Mouse (Mus musculus): ENCODE results near the gene Slc9a1. TPM values are rescaled to one million over a fixed set of nuclear protein-coding genes. Genes with fewer than 3 reads are reported as not detected.

Gene Slc9a1
- polyA plus RNA-seq, 1 experiment from 2014 or later: 7.9 TPM

DNA sequence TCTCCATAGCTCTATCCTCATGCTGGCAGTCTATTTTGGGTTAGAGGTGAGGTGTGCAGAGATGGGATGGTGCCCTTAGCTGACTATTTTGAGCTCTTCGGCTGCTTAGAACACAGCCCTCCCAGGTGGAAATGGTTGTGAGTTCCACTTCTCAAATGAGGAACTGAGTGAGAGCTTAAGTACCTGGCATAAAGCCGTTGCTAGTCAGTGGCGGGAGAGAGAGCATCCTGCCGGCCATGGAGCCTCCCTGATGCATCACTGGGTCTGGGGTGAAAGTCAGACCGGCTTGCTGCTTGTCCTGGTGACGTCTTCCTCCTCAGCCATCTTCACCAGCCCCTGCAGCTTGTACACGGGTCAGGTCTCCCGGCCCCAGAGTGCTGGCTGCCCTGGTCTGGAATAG, 28.5 kb downstream of the Slc9a1 start:
- no peaks in the 10 kb centered on the region for H3K9me3 ChIP-seq
- no peak overlapping the region for H3K4me3 ChIP-seq
- no peak for DNase-seq (ENCODE audit: extremely low spot score, low spot score)
- H3K36me3 ChIP-seq (replicated peaks): 0 out of 2 replicates have a peak, but pooled peaks cover 2% of the 10 kb centered on the region
- no peaks in the 10 kb centered on the region for H3K27me3 ChIP-seq (ENCODE audit: poor library complexity, severe bottlenecking)
- WGBS: 86% methylated on average over 8 of the region's 8 CpGs
- H3K27ac ChIP-seq: peak overlapping the region; percentile 60; the same call in 1 of the 2 replicates
- H3K4me1 ChIP-seq: peaks cover 61% of the 10 kb centered on the region

DNA sequence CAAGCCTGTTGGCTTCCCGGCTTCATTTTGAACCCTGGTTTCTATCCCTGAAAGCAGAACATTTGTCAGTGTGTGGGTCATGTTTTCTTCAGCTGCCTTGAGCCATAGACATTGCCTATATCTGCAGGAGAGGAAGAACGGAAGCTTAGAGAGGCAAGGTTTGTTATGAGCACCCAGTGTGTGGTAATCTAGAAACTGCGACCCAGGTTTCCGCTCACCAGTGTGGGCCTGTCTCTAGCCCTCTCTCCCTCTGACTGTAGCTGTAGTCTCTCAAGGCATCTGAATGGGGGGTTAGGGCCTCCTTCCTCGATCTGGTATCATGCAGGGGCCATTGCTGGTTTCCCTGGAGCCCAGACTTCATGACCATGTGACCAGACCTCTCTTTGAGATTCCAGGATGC, 29.1 kb downstream of the Slc9a1 start:
- H3K36me3 ChIP-seq (replicated peaks): 0 out of 2 replicates have a peak, but pooled peaks cover 2% of the 10 kb centered on the region
- H3K27ac ChIP-seq: no peak overlapping the region
- no peaks in the 10 kb centered on the region for H3K27me3 ChIP-seq (ENCODE audit: poor library complexity, severe bottlenecking)
- 92% methylated on average over 5 of the region's 5 CpGs for WGBS
- no peak overlapping the region for H3K4me3 ChIP-seq
- no peaks in the 10 kb centered on the region for H3K9me3 ChIP-seq
- peaks cover 61% of the 10 kb centered on the region for H3K4me1 ChIP-seq
- DNase-seq (ENCODE audit: extremely low spot score, low spot score): no peak

DNA sequence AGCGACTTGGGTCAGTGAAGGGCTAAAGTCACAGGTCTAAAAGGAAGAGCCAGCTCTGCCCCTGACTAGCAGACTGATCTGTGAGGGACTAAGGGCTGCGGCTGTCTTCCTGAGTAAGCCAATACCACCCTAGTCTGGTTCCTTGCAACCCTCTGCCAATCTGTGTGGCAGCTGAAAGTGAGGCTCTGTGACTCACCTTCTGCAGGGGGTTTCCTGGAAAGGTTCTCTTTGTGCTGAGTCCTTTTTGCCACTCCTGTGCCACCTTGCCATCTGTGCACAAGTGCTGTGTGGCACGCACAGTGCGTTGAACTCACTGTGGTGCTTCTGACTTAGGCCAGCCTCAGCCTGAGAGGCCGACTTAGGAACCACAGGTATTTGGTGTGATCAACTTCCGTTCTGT, 30.0 kb downstream of the Slc9a1 start:
- H3K27ac ChIP-seq: no peak overlapping the region
- 0 out of 2 replicates have a peak, but pooled peaks cover 2% of the 10 kb centered on the region for H3K36me3 ChIP-seq (replicated peaks)
- DNase-seq (ENCODE audit: extremely low spot score, low spot score): no peak
- WGBS: 93% methylated on average over 6 of the region's 6 CpGs
- no peak overlapping the region for H3K4me3 ChIP-seq
- no peaks in the 10 kb centered on the region for H3K9me3 ChIP-seq
- no peaks in the 10 kb centered on the region for H3K27me3 ChIP-seq (ENCODE audit: poor library complexity, severe bottlenecking)
- H3K4me1 ChIP-seq: peaks cover 56% of the 10 kb centered on the region

DNA sequence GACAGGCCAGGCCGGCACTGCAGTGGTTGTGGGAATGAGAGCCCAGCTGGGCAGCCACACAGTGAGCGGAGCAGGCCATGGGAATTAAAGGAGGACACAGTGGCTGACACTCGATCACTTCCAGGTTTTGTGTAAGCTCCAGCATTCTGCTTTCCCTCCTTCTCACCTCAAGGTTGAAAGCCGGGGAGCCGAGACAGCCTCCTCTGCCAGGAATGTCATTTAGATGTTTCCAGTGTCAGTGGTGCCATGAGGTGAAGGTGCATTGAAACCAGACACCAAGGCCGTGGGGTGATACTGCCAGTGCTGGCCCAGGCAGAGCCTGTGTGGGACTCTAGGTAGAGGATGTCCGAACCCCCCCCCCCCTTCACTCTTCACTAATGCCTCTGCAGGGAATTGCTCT, 30.6 kb downstream of the Slc9a1 start:
- Histone ChIP-seq H3K4me1 (peaks cover 50% of the 10 kb centered on the region), H3K27ac (no peak overlapping the region), H3K9me3 (no peaks in the 10 kb centered on the region), H3K36me3 (replicated peaks) (0 out of 2 replicates have a peak, but pooled peaks cover 2% of the 10 kb centered on the region), H3K27me3 (ENCODE audit: poor library complexity, severe bottlenecking) (no peaks in the 10 kb centered on the region), H3K4me3 (no peak overlapping the region)
- DNase-seq (ENCODE audit: extremely low spot score, low spot score): no peak
- 68% methylated on average over 7 of the region's 7 CpGs for WGBS

DNA sequence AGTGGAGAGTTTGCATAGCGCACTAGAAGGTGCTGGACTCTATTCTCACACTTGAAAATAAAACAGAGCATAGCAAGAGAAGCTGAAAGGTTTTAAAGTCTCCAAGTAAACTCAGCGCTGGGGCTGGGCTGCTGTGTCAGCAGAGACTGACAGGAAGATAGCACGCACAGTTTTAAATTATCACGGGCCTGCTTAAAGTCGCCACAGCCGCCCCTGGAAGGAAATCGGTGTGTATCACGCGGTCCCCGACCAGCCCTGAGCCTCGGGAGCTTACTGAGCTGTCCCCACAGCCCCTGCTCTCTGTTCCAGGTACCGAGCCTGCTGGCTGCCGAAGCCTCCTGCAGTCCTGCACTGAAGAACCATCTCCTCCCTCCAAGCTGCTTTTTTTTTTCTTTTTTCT, 32.5 kb downstream of the Slc9a1 start:
- Histone ChIP-seq H3K36me3 (replicated peaks) (0 out of 2 replicates have a peak, but pooled peaks cover 2% of the 10 kb centered on the region), H3K4me1 (peaks cover 44% of the 10 kb centered on the region), H3K27me3 (ENCODE audit: poor library complexity, severe bottlenecking) (no peaks in the 10 kb centered on the region), H3K9me3 (no peaks in the 10 kb centered on the region), H3K4me3 (no peak overlapping the region), H3K27ac (no peak overlapping the region)
- no peak for DNase-seq (ENCODE audit: extremely low spot score, low spot score)
- 77% methylated on average over 13 of the region's 13 CpGs for WGBS

DNA sequence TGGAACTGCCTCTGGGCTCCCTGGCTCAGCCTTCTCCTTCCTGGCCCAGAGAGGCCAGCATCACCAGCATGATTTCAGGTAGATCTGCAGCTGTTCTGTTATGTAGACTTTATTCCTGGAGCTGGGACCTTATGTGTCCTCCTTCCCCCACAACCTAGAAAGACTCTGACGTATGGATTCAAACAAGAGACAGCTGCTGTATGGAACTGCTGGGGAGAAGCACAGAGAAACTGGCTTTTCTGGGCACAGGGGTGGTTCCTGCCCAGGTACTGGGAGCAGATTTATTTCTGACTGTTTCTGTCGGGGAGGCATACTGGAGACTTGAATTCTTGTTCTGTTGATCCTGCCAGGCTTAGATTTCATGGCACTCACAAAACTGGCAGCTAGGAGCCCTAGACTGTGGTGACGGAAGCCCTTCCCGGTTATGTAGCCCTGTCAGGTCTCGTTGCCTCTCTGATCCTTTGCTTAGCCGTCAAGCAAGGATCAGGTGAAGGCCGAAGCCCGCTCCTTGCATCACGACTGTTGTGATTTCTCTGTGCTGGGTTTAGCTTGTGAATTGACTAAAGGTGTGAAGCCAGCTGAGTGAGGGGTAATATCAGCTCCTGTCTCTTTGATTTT, 34.2 kb downstream of the Slc9a1 start:
- no peak overlapping the region for H3K27ac ChIP-seq
- 93% methylated on average over 9 of the region's 9 CpGs for WGBS
- H3K27me3 ChIP-seq (ENCODE audit: poor library complexity, severe bottlenecking): no peaks in the 10 kb centered on the region
- no peak for DNase-seq (ENCODE audit: extremely low spot score, low spot score)
- peaks cover 39% of the 10 kb centered on the region for H3K4me1 ChIP-seq
- no peaks in the 10 kb centered on the region for H3K9me3 ChIP-seq
- no peak overlapping the region for H3K4me3 ChIP-seq
- 0 out of 2 replicates have a peak, but pooled peaks cover 2% of the 10 kb centered on the region for H3K36me3 ChIP-seq (replicated peaks)

DNA sequence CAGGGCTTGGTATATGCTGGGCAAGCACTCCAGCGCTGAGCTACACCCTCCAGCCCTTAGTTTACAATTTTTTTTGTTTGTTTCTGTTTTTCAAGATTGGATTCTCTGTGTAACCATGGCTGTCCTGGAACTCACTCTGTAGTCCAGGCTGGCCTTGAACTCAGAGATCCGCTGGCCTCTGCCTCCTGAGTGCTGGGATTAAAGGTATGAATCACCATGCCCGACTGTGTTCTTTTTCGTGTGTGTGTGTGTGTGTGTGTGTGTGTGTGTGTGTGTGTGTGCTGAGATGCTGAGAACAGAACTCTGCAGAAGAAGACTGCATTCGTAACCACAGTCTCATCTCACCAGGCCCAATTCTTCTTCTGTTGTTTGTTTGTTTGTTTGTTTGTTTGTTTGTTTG, 34.8 kb downstream of the Slc9a1 start:
- no peak overlapping the region for H3K4me3 ChIP-seq
- H3K27ac ChIP-seq: no peak overlapping the region
- 91% methylated on average over 5 of the region's 5 CpGs for WGBS
- H3K36me3 ChIP-seq (replicated peaks): 0 out of 2 replicates have a peak, but pooled peaks cover 1% of the 10 kb centered on the region
- no peaks in the 10 kb centered on the region for H3K9me3 ChIP-seq
- H3K27me3 ChIP-seq (ENCODE audit: poor library complexity, severe bottlenecking): no peaks in the 10 kb centered on the region
- no peak for DNase-seq (ENCODE audit: extremely low spot score, low spot score)
- H3K4me1 ChIP-seq: peaks cover 36% of the 10 kb centered on the region

DNA sequence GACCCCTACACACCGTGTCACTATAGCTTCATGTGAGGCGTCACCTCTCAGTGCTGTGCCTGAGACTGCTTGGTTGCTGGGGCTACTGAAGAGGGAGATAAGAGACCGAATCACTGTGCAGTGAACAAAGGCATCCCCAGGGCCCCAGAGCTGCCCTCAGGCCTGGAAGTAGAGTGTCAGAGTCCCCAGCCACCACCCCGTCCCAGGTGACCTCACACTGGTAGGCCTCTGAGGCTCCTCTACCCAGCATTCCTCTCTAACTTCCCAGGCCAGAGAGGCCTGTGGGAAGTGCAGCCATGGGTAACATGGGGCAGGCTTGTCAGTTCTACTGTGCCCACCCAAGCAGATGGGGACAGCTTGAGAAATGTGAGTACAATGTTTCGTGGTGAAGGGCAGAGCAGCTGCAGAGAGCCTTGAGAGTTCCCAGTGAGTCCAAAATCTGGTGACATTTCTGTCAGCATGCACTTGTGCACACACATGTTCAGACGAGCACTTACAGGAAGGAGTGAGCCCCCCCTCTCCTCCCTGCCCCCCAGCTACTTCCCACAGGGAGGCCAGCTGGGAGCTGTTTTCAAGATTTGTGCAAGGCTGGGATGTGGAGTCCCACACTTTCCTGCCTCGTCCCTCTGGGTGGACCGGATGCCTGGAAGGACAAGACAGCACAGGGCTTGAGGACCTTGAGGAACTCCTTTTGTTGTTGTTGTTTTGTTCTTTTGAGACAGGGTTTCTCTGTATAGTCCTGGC, 37.0 kb downstream of the Slc9a1 start:
- H3K27ac ChIP-seq: no peak overlapping the region
- H3K9me3 ChIP-seq: no peaks in the 10 kb centered on the region
- H3K4me1 ChIP-seq: peaks cover 23% of the 10 kb centered on the region
- no peaks in the 10 kb centered on the region for H3K27me3 ChIP-seq (ENCODE audit: poor library complexity, severe bottlenecking)
- WGBS: 74% methylated on average over 8 of the region's 8 CpGs
- peaks cover 3% of the 10 kb centered on the region for H3K36me3 ChIP-seq (replicated peaks)
- DNase-seq (ENCODE audit: extremely low spot score, low spot score): no peak
- H3K4me3 ChIP-seq: no peak overlapping the region

DNA sequence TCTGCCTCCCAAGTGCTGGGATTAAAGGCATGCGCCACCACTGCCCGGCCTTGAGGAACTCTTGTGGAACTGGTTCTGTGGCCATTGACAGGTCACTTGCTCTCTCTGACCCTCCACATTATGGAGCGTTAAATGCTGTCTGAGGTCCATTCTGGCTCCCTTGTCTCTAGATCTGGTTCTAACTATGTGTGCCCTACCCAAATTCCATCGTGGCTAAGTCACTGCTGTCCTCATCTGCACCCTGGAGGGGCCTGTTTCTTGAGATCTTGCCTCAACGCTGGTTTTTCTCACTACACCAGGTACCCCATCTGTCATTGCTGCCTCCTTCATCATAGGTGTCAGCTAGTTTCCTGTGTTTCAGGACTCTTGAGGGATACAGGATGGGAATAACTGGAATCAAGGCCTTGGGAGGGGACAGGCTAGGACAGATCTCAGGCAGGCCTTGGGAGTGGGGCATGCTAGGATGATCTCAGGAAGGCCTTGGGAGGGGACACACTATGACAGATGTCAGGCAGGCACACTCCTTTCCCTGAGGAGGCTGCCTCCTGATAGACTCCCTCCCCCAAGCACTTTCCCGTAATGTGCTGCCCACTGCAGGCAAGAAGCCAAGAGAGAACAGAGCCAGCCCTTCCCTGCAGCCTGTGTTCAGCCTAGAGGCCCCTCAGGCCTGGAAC, 37.7 kb downstream of the Slc9a1 start:
- no peak overlapping the region for H3K4me3 ChIP-seq
- H3K4me1 ChIP-seq: peaks cover 23% of the 10 kb centered on the region
- WGBS: 79% methylated on average over 6 of the region's 6 CpGs
- no peaks in the 10 kb centered on the region for H3K27me3 ChIP-seq (ENCODE audit: poor library complexity, severe bottlenecking)
- H3K36me3 ChIP-seq (replicated peaks): peaks cover 11% of the 10 kb centered on the region
- DNase-seq (ENCODE audit: extremely low spot score, low spot score): no peak
- peak overlapping the region; percentile 40; the same call in 1 of the 2 replicates for H3K27ac ChIP-seq
- no peaks in the 10 kb centered on the region for H3K9me3 ChIP-seq

DNA sequence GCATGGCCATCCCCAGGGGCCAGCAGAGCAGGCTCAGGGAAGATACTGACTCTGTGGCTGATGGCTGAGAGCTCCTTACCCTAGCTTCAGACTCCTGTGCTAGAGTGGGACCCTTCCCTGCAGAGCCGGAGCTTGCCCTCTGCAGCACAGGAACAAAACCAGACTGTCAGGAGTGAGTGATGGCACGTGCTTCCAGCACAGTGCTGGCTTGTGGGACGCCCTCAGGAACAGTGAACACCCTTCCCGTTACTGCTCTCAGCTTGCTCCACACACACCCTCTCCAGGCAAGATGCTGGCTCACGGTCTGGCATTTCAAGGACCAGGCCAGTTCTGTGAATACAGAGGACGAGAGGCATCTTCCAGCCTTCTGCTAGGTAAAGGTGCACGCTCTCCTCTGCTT, 38.5 kb downstream of the Slc9a1 start:
- Histone ChIP-seq H3K27me3 (ENCODE audit: poor library complexity, severe bottlenecking) (no peaks in the 10 kb centered on the region), H3K36me3 (replicated peaks) (peaks cover 19% of the 10 kb centered on the region), H3K27ac (peak overlapping the region; percentile 40; the same call in 1 of the 2 replicates), H3K4me1 (peaks cover 23% of the 10 kb centered on the region), H3K9me3 (no peaks in the 10 kb centered on the region), H3K4me3 (no peak overlapping the region)
- DNase-seq (ENCODE audit: extremely low spot score, low spot score): no peak
- 73% methylated on average over 7 of the region's 7 CpGs for WGBS

DNA sequence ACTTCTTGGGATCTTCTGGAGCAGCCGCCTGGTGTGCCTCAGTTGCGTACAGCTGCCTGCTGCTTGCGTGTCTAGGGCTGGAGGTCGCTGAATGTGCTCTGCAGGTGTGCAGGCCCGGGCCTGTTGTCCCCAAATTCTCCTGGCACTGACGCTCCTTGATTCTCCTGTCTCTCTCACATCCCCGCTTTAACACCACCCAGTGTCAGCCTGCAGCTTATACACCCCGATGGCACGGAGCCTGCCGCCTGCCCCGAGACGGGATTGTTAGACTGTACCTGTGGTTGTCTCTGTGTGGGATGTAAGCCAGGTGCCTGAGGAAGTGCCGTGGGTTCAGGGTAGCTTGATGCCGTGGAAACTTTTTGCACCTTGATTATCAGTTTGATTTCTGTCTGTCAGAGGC, 41.5 kb downstream of the Slc9a1 start:
- no peak overlapping the region for H3K27ac ChIP-seq

DNA sequence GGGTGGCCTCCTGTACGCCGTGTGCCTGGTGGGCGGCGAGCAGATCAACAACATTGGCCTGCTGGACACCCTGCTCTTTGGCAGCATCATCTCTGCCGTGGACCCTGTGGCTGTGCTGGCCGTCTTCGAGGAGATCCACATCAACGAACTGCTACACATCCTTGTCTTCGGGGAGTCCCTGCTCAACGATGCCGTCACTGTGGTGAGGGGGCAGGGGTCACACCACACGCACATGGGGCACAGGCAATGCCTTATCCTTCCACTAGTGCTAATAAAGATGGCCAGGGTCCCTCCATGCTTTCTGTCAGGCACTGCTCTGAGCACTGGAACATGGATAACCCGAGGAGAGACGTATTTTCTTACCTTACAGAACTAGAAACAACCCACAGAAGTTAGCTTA, 42.6 kb downstream of the Slc9a1 start:
- Histone ChIP-seq H3K9me3 (no peaks in the 10 kb centered on the region), H3K4me3 (no peak overlapping the region), H3K4me1 (peaks cover 10% of the 10 kb centered on the region), H3K27ac (no peak overlapping the region), H3K36me3 (replicated peaks) (peaks cover 54% of the 10 kb centered on the region), H3K27me3 (ENCODE audit: poor library complexity, severe bottlenecking) (no peaks in the 10 kb centered on the region)
- WGBS: 93% methylated on average over 14 of the region's 14 CpGs
- DNase-seq (ENCODE audit: extremely low spot score, low spot score): no peak

More for the DNA sequence above, 41.5 kb downstream of the Slc9a1 start:
- Histone ChIP-seq H3K27me3 (ENCODE audit: poor library complexity, severe bottlenecking) (no peaks in the 10 kb centered on the region), H3K36me3 (replicated peaks) (peaks cover 43% of the 10 kb centered on the region), H3K4me3 (no peak overlapping the region), H3K9me3 (no peaks in the 10 kb centered on the region), H3K4me1 (peaks cover 18% of the 10 kb centered on the region)
- DNase-seq (ENCODE audit: extremely low spot score, low spot score): no peak
- 90% methylated on average over 14 of the region's 14 CpGs for WGBS
